Mouse (Mus musculus): ENCODE results near the gene Spata7. TPM values are rescaled to one million over a fixed set of nuclear protein-coding genes. Genes with fewer than 3 reads are reported as not detected.

The Spata7 gene
- polyA plus RNA-seq, 1 experiment from 2014 or later: 26.1 TPM

DNA sequence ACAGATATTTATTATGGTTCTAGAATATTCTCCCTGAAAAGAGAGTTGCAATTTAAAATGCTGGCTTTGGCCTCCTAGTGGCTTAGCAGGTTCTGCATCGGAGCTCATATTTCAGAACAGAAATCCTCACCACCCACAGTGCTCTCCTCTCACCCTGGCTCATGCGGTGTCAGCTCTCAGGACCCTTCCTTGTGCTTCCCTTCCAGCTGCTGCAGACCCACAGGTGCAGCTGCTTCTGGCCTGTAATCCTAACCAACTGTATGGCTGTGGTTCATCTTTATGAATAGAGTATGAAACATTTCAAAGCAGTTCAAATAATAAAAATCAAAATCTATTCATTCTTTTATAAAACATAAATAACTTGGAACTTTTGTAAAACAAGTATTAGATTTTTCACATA, 28.9 kb downstream of the Spata7 start:
- Histone ChIP-seq H3K27me3 (ENCODE audit: control insufficient read depth, insufficient read depth, low read length) (no peaks in the 10 kb centered on the region), H3K4me3 (ENCODE audit: low read depth, low read length) (no peak overlapping the region), H3K4me2 (ENCODE audit: low read depth, severe bottlenecking) (no peak overlapping the region), H3K36me3 (ENCODE audit: control insufficient read depth, insufficient read depth, low read length) (no peaks in the 10 kb centered on the region), H3K4me1 (ENCODE audit: control insufficient read depth, insufficient read depth, low read length) (no peaks in the 10 kb centered on the region), H3K27ac (replicated peaks; ENCODE audit: low read depth, low read length) (no peak overlapping the region), H3K9me3 (ENCODE audit: control insufficient read depth, low read length) (no peaks in the 10 kb centered on the region), H3K9ac (ENCODE audit: low read length) (no peak overlapping the region)
- DNase-seq (ENCODE audit: low spot score) (no peak), ATAC-seq (ENCODE audit: insufficient number of reproducible peaks, low FRiP score, low TSS enrichment, low read depth) (no peak)
- WGBS: 50% methylated on average over 2 of the region's 2 CpGs

DNA sequence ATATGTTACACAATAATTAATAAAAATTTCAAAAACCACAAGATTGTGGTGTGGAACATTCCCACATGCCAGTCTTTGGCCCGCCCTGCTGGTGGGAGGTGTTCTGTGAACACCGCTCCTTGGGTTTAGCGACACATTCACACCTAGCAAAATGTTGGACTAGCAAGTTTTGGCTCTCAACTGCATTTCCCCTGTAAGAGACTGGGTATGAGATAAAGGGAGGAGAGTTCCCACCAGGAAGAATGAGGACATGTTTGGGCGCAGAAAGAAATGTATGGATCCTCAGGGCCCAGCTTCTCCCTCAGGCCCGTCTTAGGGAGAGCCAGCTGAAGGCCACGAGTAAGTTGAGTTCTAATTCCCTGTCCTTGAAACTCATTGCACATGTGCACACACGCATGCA, 34.7 kb downstream of the Spata7 start:
- WGBS: 92% methylated on average over 7 of the region's 7 CpGs
- ATAC-seq (ENCODE audit: insufficient number of reproducible peaks, low FRiP score, low TSS enrichment, low read depth): no peak
- peak; percentile 12 for DNase-seq (ENCODE audit: low spot score)

DNA sequence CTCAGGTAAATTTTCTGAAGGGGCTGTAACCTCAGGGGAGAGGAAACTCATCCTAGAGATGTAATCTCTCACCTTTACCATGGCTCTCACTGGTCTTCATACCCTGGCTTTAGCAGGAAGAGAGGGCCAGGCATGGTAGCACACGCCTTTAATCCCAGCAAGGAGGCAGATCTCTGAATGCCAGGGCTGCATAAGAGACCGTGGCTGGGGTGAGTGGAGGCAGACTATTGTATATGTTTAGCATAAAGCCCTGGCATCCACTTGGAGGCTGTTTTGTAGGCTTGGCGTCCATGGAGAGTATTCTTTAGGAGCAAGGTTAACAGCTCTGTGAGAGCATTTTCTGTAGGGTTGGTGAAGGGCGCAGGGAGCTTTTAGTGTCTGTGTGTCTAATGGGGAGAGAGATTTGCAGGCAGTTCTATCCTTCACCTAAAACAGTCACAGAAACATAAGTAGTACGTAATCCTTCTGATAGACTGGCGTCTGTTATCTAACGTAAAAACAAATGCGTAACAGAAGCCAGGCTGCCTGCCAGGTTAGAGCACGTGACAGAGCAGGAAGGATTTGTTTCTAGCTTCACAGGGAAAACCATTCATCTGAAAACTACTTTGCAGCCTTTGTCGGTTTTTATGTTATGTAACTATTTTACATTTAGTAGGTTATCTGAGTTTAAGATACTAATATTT, 40.3 kb downstream of the Spata7 start:
- no peak for ATAC-seq (ENCODE audit: insufficient number of reproducible peaks, low FRiP score, low TSS enrichment, low read depth)
- Histone ChIP-seq H3K4me1 (ENCODE audit: control insufficient read depth, insufficient read depth, low read length) (no peaks in the 10 kb centered on the region), H3K9me3 (ENCODE audit: control insufficient read depth, low read length) (no peaks in the 10 kb centered on the region), H3K27me3 (ENCODE audit: control insufficient read depth, insufficient read depth, low read length) (no peaks in the 10 kb centered on the region), H3K4me2 (ENCODE audit: low read depth, severe bottlenecking) (no peak overlapping the region), H3K27ac (replicated peaks; ENCODE audit: low read depth, low read length) (no peak overlapping the region), H3K36me3 (ENCODE audit: control insufficient read depth, insufficient read depth, low read length) (no peaks in the 10 kb centered on the region), H3K4me3 (ENCODE audit: low read depth, low read length) (no peak overlapping the region), H3K9ac (ENCODE audit: low read length) (no peak overlapping the region)
- DNase-seq (ENCODE audit: low spot score): no peak
- 79% methylated on average over 10 of the region's 10 CpGs for WGBS

More for the DNA sequence above, 34.7 kb downstream of the Spata7 start:
- Histone ChIP-seq H3K36me3 (ENCODE audit: control insufficient read depth, insufficient read depth, low read length) (no peaks in the 10 kb centered on the region), H3K27me3 (ENCODE audit: control insufficient read depth, insufficient read depth, low read length) (no peaks in the 10 kb centered on the region), H3K4me3 (ENCODE audit: low read depth, low read length) (no peak overlapping the region), H3K9ac (ENCODE audit: low read length) (no peak overlapping the region), H3K4me1 (ENCODE audit: control insufficient read depth, insufficient read depth, low read length) (no peaks in the 10 kb centered on the region), H3K9me3 (ENCODE audit: control insufficient read depth, low read length) (no peaks in the 10 kb centered on the region), H3K4me2 (ENCODE audit: low read depth, severe bottlenecking) (no peak overlapping the region), H3K27ac (replicated peaks; ENCODE audit: low read depth, low read length) (no peak overlapping the region)

DNA sequence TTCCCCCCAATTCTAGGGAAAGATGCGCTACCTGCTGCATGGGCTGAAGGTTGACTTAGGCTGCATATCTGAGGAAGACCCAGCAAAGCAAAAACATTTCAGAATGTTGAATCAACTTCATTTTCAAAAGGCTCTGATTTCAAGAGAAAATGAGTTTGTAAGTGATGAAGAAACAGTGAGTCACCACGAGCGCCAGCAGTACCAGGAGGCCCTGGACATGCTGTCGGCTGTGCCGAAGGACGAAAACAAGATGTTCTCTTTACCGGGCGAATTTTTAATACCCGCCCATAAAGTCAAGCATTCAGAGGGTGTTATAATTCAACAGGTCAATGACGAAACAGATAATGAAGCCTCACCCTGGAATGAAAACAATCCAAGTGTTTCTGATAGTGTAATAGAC, 41.1 kb downstream of the Spata7 start:
- no peak for ATAC-seq (ENCODE audit: insufficient number of reproducible peaks, low FRiP score, low TSS enrichment, low read depth)
- no peaks in the 10 kb centered on the region for H3K27me3 ChIP-seq (ENCODE audit: control insufficient read depth, insufficient read depth, low read length)
- 88% methylated on average over 10 of the region's 10 CpGs for WGBS
- H3K4me2 ChIP-seq (ENCODE audit: low read depth, severe bottlenecking): no peak overlapping the region
- no peaks in the 10 kb centered on the region for H3K36me3 ChIP-seq (ENCODE audit: control insufficient read depth, insufficient read depth, low read length)
- no peak overlapping the region for H3K27ac ChIP-seq (replicated peaks; ENCODE audit: low read depth, low read length)
- no peaks in the 10 kb centered on the region for H3K9me3 ChIP-seq (ENCODE audit: control insufficient read depth, low read length)
- no peak overlapping the region for H3K9ac ChIP-seq (ENCODE audit: low read length)
- H3K4me3 ChIP-seq (ENCODE audit: low read depth, low read length): no peak overlapping the region
- no peak for DNase-seq (ENCODE audit: low spot score)
- no peaks in the 10 kb centered on the region for H3K4me1 ChIP-seq (ENCODE audit: control insufficient read depth, insufficient read depth, low read length)

DNA sequence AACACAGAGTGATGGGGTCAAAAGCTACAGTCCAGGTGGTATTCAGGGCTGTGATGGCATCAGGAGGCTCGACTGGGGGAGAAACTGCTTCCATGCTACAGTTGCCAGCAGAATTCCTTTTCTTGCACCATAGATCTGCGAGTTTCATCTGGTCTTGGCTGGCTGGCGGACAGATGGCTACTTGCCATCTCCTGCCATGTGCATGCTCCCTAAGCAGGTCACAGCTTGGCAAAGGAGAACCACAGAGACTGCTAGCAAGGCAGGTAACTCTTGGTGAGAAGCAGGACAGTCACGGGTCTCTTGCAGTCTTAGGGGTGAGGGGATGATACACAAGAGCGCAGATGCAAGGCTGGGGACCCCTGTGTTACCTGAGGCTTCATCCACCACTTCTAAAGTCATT, 41.9 kb downstream of the Spata7 start:
- H3K4me1 ChIP-seq (ENCODE audit: control insufficient read depth, insufficient read depth, low read length): no peaks in the 10 kb centered on the region
- H3K36me3 ChIP-seq (ENCODE audit: control insufficient read depth, insufficient read depth, low read length): no peaks in the 10 kb centered on the region
- H3K4me2 ChIP-seq (ENCODE audit: low read depth, severe bottlenecking): no peak overlapping the region
- WGBS: 88% methylated on average over 5 of the region's 5 CpGs
- H3K27ac ChIP-seq (replicated peaks; ENCODE audit: low read depth, low read length): no peak overlapping the region
- DNase-seq (ENCODE audit: low spot score) (no peak), ATAC-seq (ENCODE audit: insufficient number of reproducible peaks, low FRiP score, low TSS enrichment, low read depth) (no peak)
- no peak overlapping the region for H3K4me3 ChIP-seq (ENCODE audit: low read depth, low read length)
- no peaks in the 10 kb centered on the region for H3K27me3 ChIP-seq (ENCODE audit: control insufficient read depth, insufficient read depth, low read length)
- H3K9ac ChIP-seq (ENCODE audit: low read length): no peak overlapping the region
- H3K9me3 ChIP-seq (ENCODE audit: control insufficient read depth, low read length): no peaks in the 10 kb centered on the region

DNA sequence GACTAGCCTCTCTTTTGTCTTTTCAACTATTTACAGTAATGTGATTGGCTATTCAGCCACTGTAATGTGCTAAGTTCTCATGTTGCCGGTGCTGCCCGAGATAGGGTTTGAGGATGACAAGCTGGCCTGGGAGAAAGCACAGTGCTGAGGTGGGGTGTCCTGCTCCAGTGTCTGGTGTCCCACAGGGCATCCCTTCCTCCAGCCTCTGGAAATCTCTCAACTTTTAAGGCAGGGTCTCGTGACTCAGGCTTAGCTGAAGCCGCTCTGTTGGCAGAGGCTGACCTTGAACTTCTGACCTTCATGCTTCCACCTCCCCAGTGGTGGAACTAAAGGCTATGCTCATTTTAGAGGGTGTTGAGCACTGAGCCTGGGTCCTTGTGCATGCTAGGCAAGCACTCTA, 42.5 kb downstream of the Spata7 start:
- no peaks in the 10 kb centered on the region for H3K27me3 ChIP-seq (ENCODE audit: control insufficient read depth, insufficient read depth, low read length)
- no peaks in the 10 kb centered on the region for H3K9me3 ChIP-seq (ENCODE audit: control insufficient read depth, low read length)
- H3K4me1 ChIP-seq (ENCODE audit: control insufficient read depth, insufficient read depth, low read length): no peaks in the 10 kb centered on the region
- H3K27ac ChIP-seq (replicated peaks; ENCODE audit: low read depth, low read length): no peak overlapping the region
- 86% methylated on average over 4 of the region's 4 CpGs for WGBS
- H3K4me2 ChIP-seq (ENCODE audit: low read depth, severe bottlenecking): no peak overlapping the region
- no peaks in the 10 kb centered on the region for H3K36me3 ChIP-seq (ENCODE audit: control insufficient read depth, insufficient read depth, low read length)
- ATAC-seq (ENCODE audit: insufficient number of reproducible peaks, low FRiP score, low TSS enrichment, low read depth): no peak
- no peak overlapping the region for H3K4me3 ChIP-seq (ENCODE audit: low read depth, low read length)
- no peak overlapping the region for H3K9ac ChIP-seq (ENCODE audit: low read length)
- DNase-seq (ENCODE audit: low spot score): no peak

DNA sequence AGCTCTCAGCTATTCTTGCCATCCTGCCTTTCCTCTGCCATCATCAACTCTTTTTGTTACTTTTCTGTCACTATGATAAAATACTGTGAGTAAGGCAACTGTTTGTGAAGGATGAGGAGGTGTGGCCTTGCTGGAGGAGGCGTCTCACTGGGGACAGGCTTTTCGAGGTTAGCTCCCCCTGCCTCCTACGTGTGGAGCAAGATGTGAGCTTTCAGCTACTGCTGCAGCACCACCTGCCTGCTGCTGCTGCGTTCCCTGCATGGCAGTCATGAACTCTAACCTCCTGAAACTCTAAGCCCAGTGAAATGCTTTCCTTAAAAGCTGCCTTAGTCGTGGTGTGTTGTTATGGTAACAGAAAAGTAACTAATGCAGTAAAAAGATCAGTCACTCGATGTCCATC, 45.9 kb downstream of the Spata7 start:
- Histone ChIP-seq H3K4me2 (ENCODE audit: low read depth, severe bottlenecking) (no peak overlapping the region), H3K27me3 (ENCODE audit: control insufficient read depth, insufficient read depth, low read length) (no peaks in the 10 kb centered on the region), H3K9me3 (ENCODE audit: control insufficient read depth, low read length) (no peaks in the 10 kb centered on the region), H3K4me1 (ENCODE audit: control insufficient read depth, insufficient read depth, low read length) (no peaks in the 10 kb centered on the region), H3K9ac (ENCODE audit: low read length) (no peak overlapping the region), H3K36me3 (ENCODE audit: control insufficient read depth, insufficient read depth, low read length) (no peaks in the 10 kb centered on the region), H3K4me3 (ENCODE audit: low read depth, low read length) (no peak overlapping the region), H3K27ac (replicated peaks; ENCODE audit: low read depth, low read length) (no peak overlapping the region)
- WGBS: 61% methylated on average over 6 of the region's 6 CpGs
- DNase-seq (ENCODE audit: low spot score) (no peak), ATAC-seq (ENCODE audit: insufficient number of reproducible peaks, low FRiP score, low TSS enrichment, low read depth) (no peak)

DNA sequence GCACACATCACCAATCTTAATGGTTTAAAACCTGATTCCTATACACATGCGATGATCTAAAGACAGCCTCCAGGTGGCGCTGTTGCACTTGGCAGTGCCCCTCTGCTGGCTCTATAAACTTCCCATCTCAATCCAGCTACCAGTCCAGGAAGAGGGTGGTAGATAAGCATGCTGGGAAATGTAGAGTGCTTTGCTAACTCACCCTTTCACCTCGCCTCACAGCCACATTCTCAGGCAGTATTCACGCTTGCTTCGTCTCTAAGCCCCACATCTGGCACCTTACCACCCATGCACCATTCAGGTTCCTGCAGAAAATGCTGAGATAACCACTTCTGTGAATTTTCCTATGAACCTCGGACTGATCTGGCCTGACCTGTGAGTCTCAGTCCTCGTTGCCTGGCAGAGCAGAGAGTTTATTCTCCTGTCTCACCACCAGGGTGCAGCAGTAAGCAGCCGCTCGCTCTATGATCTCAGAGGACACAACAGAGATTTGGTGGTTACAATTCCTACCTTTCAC, 46.7 kb downstream of the Spata7 start:
- no peak overlapping the region for H3K9ac ChIP-seq (ENCODE audit: low read length)

DNA sequence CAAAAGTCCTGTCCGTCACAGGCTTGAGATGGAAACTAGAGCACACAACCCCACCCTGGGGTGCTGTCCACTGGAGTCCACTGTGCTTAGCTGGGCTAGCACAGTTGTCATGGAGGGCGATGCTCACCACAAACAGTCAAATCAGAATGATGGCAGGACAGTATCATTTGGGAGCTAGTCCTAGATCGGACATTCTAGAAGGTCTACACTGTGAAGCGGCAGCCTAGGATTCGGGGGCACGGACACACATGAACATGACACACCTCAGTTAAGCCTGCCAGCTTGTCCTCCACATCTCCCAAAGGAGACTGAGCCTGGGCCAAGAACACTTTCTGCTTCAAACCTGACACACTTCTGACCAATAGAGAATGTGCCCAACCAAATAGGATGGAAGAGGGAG, 48.9 kb downstream of the Spata7 start:
- DNase-seq (ENCODE audit: low spot score): no peak
- Histone ChIP-seq H3K4me3 (ENCODE audit: low read depth, low read length) (no peak overlapping the region), H3K4me1 (ENCODE audit: control insufficient read depth, insufficient read depth, low read length) (no peaks in the 10 kb centered on the region), H3K9ac (ENCODE audit: low read length) (no peak overlapping the region), H3K4me2 (ENCODE audit: low read depth, severe bottlenecking) (no peak overlapping the region), H3K9me3 (ENCODE audit: control insufficient read depth, low read length) (no peaks in the 10 kb centered on the region), H3K36me3 (ENCODE audit: control insufficient read depth, insufficient read depth, low read length) (peaks cover 4% of the 10 kb centered on the region; the same call in 1 of the 2 replicates), H3K27ac (replicated peaks; ENCODE audit: low read depth, low read length) (no peak overlapping the region), H3K27me3 (ENCODE audit: control insufficient read depth, insufficient read depth, low read length) (no peaks in the 10 kb centered on the region)
- no peak for ATAC-seq (ENCODE audit: insufficient number of reproducible peaks, low FRiP score, low TSS enrichment, low read depth)
- WGBS: 93% methylated on average over 6 of the region's 6 CpGs

More for the DNA sequence above, 46.7 kb downstream of the Spata7 start:
- WGBS: 9% methylated on average over 9 of the region's 9 CpGs
- ATAC-seq (ENCODE audit: insufficient number of reproducible peaks, low FRiP score, low TSS enrichment, low read depth) (peak; percentile 83), DNase-seq (ENCODE audit: low spot score) (peak; percentile 83)
- H3K9me3 ChIP-seq (ENCODE audit: control insufficient read depth, low read length): no peaks in the 10 kb centered on the region
- no peaks in the 10 kb centered on the region for H3K27me3 ChIP-seq (ENCODE audit: control insufficient read depth, insufficient read depth, low read length)
- H3K4me3 ChIP-seq (ENCODE audit: low read depth, low read length): 0 out of 2 replicates have a peak overlapping the region, but pooled peaks have one; percentile 14
- H3K4me2 ChIP-seq (ENCODE audit: low read depth, severe bottlenecking): peak overlapping the region; percentile 43
- H3K36me3 ChIP-seq (ENCODE audit: control insufficient read depth, insufficient read depth, low read length): 0 out of 2 replicates have a peak, but pooled peaks cover 3% of the 10 kb centered on the region
- no peak overlapping the region for H3K27ac ChIP-seq (replicated peaks; ENCODE audit: low read depth, low read length)
- H3K4me1 ChIP-seq (ENCODE audit: control insufficient read depth, insufficient read depth, low read length): no peaks in the 10 kb centered on the region
